Mouse (Mus musculus): ENCODE measurements around the gene Stk24.

Stk24 gene

DNA sequence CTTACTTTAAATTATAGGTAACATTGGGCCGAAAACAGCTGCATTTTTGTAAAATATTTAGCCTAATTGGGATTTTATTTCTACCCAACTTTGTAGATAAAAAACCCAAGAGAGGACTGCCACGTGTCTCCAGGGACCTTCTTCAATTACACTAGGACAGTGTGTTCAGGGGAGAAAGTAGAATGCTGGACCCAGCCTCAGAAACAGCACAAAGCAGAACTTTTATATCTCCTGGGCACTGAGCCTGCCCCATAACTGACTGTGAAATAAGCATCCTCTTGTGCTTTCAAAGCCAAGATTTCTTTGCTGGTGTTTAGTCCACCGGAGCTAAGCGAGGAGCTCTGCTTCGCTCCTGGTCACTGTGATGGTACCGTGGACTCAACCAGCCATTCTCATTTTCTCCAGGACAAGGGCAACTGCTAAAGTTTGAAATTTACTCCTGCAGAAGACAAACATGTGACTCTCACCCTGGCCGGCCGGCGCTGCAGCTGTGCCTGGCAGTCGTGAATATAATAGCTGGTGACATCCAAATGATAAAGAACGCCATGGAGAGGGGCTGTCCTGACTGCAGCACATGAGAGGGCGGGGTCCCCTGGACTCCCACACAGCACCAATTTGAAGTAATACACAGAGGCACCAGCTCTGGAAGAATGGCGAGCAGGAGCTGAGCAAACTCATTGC lies 63.0 kb downstream of the Stk24 start:
- TF ChIP-seq GATA4 (IDR thresholded peaks at IDR 0.05; ENCODE audit: insufficient replicate concordance, low read length): no peak

- TF ChIP-seq GATA4 (IDR thresholded peaks at IDR 0.05; ENCODE audit: insufficient replicate concordance, low read length): no peak
Measured at GRCm38 (mm10) chr14:121316136-121316535, 63.7 kb downstream of the Stk24 start.

DNA sequence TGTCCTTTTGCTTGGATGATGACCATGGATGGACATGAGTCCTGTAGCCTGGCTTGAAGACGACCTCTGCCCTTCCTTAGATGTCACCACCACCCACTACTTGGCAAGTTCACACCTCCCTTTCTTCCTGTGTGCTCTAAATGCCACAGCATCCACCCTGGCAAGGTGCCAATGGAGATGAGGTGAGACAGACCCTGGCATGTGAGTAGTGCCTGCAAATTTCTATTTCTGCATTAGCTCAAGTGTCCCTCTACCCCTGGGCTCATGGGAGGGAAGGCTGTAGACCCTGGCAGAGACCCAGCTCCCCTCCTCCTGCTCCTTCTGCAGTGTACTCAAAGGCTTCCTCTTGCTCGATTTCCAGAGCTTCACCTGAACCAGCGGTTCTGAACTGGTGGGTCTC lies 64.9 kb downstream of the Stk24 start:
- no peak for TF ChIP-seq GATA4 (IDR thresholded peaks at IDR 0.05; ENCODE audit: insufficient replicate concordance, low read length)

DNA sequence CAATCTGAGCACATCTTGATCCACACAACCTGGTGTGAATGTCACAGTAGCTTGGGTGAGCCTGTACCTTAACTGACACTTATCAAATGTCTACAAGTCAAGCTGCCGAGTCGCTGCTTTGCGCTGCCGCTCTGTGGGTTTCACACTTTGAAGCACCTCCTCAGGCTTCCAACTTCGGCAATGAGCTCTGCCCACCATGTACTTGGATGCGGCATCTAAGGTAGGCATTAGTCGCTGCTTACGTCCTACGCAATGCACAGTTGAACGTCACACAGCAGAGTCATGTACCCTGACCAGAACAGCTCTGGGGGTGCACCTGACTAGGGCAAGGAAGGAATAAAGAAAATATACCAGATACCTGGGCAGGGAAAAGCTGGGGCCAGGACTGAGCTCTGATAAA lies 66.5 kb downstream of the Stk24 start:
- TF ChIP-seq GATA4 (IDR thresholded peaks at IDR 0.05; ENCODE audit: insufficient replicate concordance, low read length): no peak

- TF ChIP-seq GATA4 (IDR thresholded peaks at IDR 0.05; ENCODE audit: insufficient replicate concordance, low read length): no peak
Measured at GRCm38 (mm10) chr14:121311083-121311482, 68.7 kb downstream of the Stk24 start.

- TF ChIP-seq GATA4 (IDR thresholded peaks at IDR 0.05; ENCODE audit: insufficient replicate concordance, low read length): no peak
Measured at GRCm38 (mm10) chr14:121310325-121311080, 69.3 kb downstream of the Stk24 start.

- TF ChIP-seq GATA4 (IDR thresholded peaks at IDR 0.05; ENCODE audit: insufficient replicate concordance, low read length): no peak
Measured at GRCm38 (mm10) chr14:121309909-121310308, 69.9 kb downstream of the Stk24 start.

DNA sequence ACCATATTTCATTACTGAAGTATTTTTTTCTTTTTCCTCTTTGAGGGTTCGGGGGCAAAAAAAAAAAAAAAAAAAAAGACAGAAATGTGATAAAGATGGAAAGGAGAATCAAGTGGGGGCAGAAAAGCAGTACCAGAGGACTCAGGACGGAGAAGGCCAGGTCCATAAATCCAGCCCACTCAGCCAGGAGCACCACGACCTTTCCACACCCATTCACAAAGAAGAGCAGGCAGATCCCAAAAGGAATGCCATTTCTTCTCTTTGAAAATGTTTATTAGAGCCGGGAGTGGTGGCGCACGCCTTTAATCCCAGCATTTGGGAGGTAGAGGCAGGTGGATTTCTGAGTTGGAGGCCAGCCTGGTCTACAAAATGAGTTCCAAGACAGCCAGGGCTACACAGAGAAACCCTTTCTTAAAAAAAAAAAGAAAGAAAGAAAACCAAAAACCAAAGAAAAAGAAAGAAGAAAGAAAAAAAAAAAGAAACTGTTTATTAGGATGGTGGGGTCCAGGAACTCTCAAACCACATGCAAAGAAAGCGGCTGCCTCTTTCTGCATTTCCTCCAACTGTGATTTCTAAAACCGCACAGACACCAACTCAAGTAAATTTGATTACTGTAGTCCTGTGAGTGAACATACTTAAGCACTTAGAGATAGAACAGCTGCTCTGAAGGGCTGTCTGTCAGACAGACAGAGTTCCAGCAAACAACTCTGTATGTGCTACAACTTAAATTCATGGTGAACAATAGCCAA lies 74.3 kb downstream of the Stk24 start:
- no peak for TF ChIP-seq GATA4 (IDR thresholded peaks at IDR 0.05; ENCODE audit: insufficient replicate concordance, low read length)

- no peak for TF ChIP-seq GATA4 (IDR thresholded peaks at IDR 0.05; ENCODE audit: insufficient replicate concordance, low read length)
Measured at GRCm38 (mm10) chr14:121304523-121304922, 75.3 kb downstream of the Stk24 start.

GRCm38 (mm10) chr14:121299093-121299492 lies 80.7 kb downstream of the Stk24 start:
- no peak for TF ChIP-seq GATA4 (IDR thresholded peaks at IDR 0.05; ENCODE audit: insufficient replicate concordance, low read length)

GRCm38 (mm10) chr14:121298537-121298936 lies 81.3 kb downstream of the Stk24 start:
- peak; percentile 60; the same call in 1 of the 2 replicates for TF ChIP-seq GATA4 (IDR thresholded peaks at IDR 0.05; ENCODE audit: insufficient replicate concordance, low read length)

DNA sequence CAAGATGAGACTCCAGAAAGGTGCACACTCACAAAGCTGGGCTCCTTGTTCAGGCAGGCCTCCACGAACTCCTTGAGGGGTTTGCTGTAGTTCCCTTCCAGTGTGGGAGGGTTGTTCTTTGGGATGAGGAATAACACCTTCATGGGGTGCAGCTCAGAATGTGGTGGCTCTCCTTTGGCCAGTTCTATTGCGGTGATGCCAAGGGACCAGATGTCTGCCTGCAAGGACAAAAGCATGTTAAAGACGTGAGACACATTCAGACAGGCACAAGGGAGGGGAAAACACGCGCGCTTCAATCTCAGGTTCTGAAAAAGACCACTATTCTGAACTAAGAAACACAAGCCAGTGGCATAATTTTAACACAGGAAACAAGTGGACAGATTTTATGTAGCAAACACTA lies 82.7 kb downstream of the Stk24 start:
- no peak for TF ChIP-seq GATA4 (IDR thresholded peaks at IDR 0.05; ENCODE audit: insufficient replicate concordance, low read length)

- no peak for TF ChIP-seq GATA4 (IDR thresholded peaks at IDR 0.05; ENCODE audit: insufficient replicate concordance, low read length)
Measured at GRCm38 (mm10) chr14:121294484-121294883, 85.3 kb downstream of the Stk24 start.

DNA sequence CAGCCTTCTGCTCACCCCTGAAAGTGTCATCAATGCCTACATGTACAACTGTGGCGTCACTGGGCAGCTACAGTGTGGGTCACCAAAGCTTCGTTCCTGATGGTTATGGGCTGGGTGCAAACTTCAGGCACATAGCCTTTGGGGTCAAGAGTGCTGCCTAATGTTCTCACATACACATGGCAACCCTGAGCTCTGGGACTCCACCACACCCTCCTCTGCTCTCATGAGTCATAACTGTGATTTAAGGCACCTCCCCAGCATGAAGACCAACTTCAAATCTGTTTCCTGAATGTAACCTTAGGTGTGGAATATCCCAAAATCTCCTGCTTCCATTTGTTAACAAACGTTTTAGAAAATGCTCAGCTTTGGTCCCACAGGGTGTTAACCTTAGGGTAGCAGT lies 87.4 kb downstream of the Stk24 start:
- no peak for TF ChIP-seq GATA4 (IDR thresholded peaks at IDR 0.05; ENCODE audit: insufficient replicate concordance, low read length)

- TF ChIP-seq GATA4 (IDR thresholded peaks at IDR 0.05; ENCODE audit: insufficient replicate concordance, low read length): no peak
Measured at GRCm38 (mm10) chr14:121291881-121292280, 87.9 kb downstream of the Stk24 start.
